8 mouse cellular contexts compared by ENCODE assay signal in genomic region chr4:126226640-126227039, GRCm38 (mm10). TPM values are rescaled to one million over a fixed set of nuclear protein-coding genes. Genes with fewer than 3 reads are reported as not detected.
A peak's percentile ranks its signal among the peaks of the same experiment; 100 is the strongest.
DNase-seq lines count a peak whose midpoint lies in the region; ATAC-seq and TF ChIP-seq lines count a peak whose summit lies in the region.

No protein-coding gene starts in this region.

- H3K36me3 ChIP-seq in embryonic facial prominence, embryonic 13.5 days: peaks cover 20% of the 10 kb centered on the region
- peaks cover 20% of the 10 kb centered on the region for H3K36me3 ChIP-seq in embryonic facial prominence, embryonic 10.5 days (replicated peaks)
- peaks cover 19% of the 10 kb centered on the region for H3K36me3 ChIP-seq in hindbrain, embryonic 13.5 days
- H3K36me3 ChIP-seq in myocyte (ENCODE audit: control insufficient read depth, insufficient read depth): peaks cover 18% of the 10 kb centered on the region

- no peak for TF ChIP-seq CTCF in layer of hippocampus, adult 2 months (conservative IDR thresholded peaks at IDR 0.05)

- WGBS in embryonic facial prominence, embryonic 13.5 days: 52% methylated on average over 12 of the region's 12 CpGs
- WGBS in embryonic facial prominence, embryonic 10.5 days: 55% methylated on average over 12 of the region's 12 CpGs
- 58% methylated on average over 12 of the region's 12 CpGs for WGBS in hindbrain, embryonic 13.5 days

- no peak overlapping the region for H3ac ChIP-seq in myocyte (ENCODE audit: control insufficient read depth, insufficient read length)

- no peaks in the 10 kb centered on the region for H3K9me3 ChIP-seq in embryonic facial prominence, embryonic 13.5 days
- no peaks in the 10 kb centered on the region for H3K9me3 ChIP-seq in embryonic facial prominence, embryonic 10.5 days
- no peaks in the 10 kb centered on the region for H3K9me3 ChIP-seq in hindbrain, embryonic 13.5 days

- peak overlapping the region; percentile 63 for H3K4me2 ChIP-seq in embryonic facial prominence, embryonic 13.5 days
- no peak overlapping the region for H3K4me2 ChIP-seq in hindbrain, embryonic 13.5 days
- peak overlapping the region; percentile 76 for H3K4me2 ChIP-seq in myocyte (ENCODE audit: low read depth)

- no peaks in the 10 kb centered on the region for H3K79me2 ChIP-seq in myocyte (ENCODE audit: control insufficient read depth, insufficient read depth)

- ATAC-seq in embryonic facial prominence, embryonic 13.5 days (ENCODE audit: insufficient number of reproducible peaks, insufficient read depth, low FRiP score, low TSS enrichment, low read depth): no peak
- peak; percentile 19; the same call in 1 of the 2 replicates for ATAC-seq in hindbrain, embryonic 13.5 days (ENCODE audit: low FRiP score)

- H3K27me3 ChIP-seq in embryonic facial prominence, embryonic 13.5 days: no peaks in the 10 kb centered on the region
- no peaks in the 10 kb centered on the region for H3K27me3 ChIP-seq in embryonic facial prominence, embryonic 10.5 days (replicated peaks; ENCODE audit: low read depth, poor library complexity, severe bottlenecking)
- H3K27me3 ChIP-seq in hindbrain, embryonic 13.5 days: no peaks in the 10 kb centered on the region
- no peaks in the 10 kb centered on the region for H3K27me3 ChIP-seq in myocyte (ENCODE audit: control insufficient read depth, insufficient read depth, insufficient read length)

- peaks cover 10% of the 10 kb centered on the region; the same call in 1 of the 2 replicates for H3K4me1 ChIP-seq in embryonic facial prominence, embryonic 13.5 days
- H3K4me1 ChIP-seq in embryonic facial prominence, embryonic 10.5 days: peaks cover 15% of the 10 kb centered on the region
- peaks cover 6% of the 10 kb centered on the region for H3K4me1 ChIP-seq in hindbrain, embryonic 13.5 days (replicated peaks)

- no peak for TF ChIP-seq POLR2A in myocyte (IDR thresholded peaks at IDR 0.05; ENCODE audit: insufficient read length, low read depth)

- no peak overlapping the region for H3K9ac ChIP-seq in embryonic facial prominence, embryonic 13.5 days
- H3K9ac ChIP-seq in hindbrain, embryonic 13.5 days: no peak overlapping the region; the same call in 1 of the 2 replicates

- DNase-seq in embryonic facial prominence, embryonic 10.5 days (ENCODE audit: low spot score): no peak
- no peak for DNase-seq in layer of hippocampus, adult 2 months (ENCODE audit: low spot score in 2 of 2)
- no peak for DNase-seq in layer of hippocampus, adult 9-10 months (ENCODE audit: low spot score)
- DNase-seq in right cerebral cortex, postnatal 10 days (ENCODE audit: low spot score in 2 of 2): no peak
- DNase-seq in thymus, postnatal 14 days: no peak

- no peak overlapping the region for H3K4me3 ChIP-seq in embryonic facial prominence, embryonic 13.5 days
- no peak overlapping the region for H3K4me3 ChIP-seq in embryonic facial prominence, embryonic 10.5 days
- H3K4me3 ChIP-seq in layer of hippocampus, adult 2 months: no peak overlapping the region
- no peak overlapping the region for H3K4me3 ChIP-seq in hindbrain, embryonic 13.5 days
- H3K4me3 ChIP-seq in myocyte: no peak overlapping the region

- no peak overlapping the region for H3K27ac ChIP-seq in embryonic facial prominence, embryonic 13.5 days
- H3K27ac ChIP-seq in embryonic facial prominence, embryonic 10.5 days (replicated peaks): no peak overlapping the region
- H3K27ac ChIP-seq in layer of hippocampus, adult 2 months: peak overlapping the region; percentile 84; the same call in 1 of the 2 replicates
- H3K27ac ChIP-seq in hindbrain, embryonic 13.5 days: no peak overlapping the region

TF ChIP-seq in myocyte, 11 proteins besides CTCF, POLR2A, EP300 and RAD21:
- TF ChIP-seq MAX (IDR thresholded peaks at IDR 0.05; ENCODE audit: low read depth) (no peak), MYOG (IDR thresholded peaks at IDR 0.05; ENCODE audit: control insufficient read depth in 1 of 3, insufficient read depth in 1 of 3, insufficient read length in 2 of 3, low read depth in 2 of 3) (no peak), CEBPB (IDR thresholded peaks at IDR 0.05; ENCODE audit: insufficient read depth, poor library complexity, severe bottlenecking) (no peak), MYOD1 (IDR thresholded peaks at IDR 0.05; ENCODE audit: control insufficient read depth in 1 of 3, insufficient read length in 2 of 3, low read depth in 2 of 3) (no peak), TCF3 (IDR thresholded peaks at IDR 0.05; ENCODE audit: insufficient read length, low read depth) (no peak), E2F4 (IDR thresholded peaks at IDR 0.05; ENCODE audit: insufficient read depth) (no peak), REST (IDR thresholded peaks at IDR 0.05; ENCODE audit: insufficient read depth, insufficient read length) (no peak), SRF (IDR thresholded peaks at IDR 0.05; ENCODE audit: control insufficient read depth, insufficient read length, low read depth) (no peak), TCF12 (IDR thresholded peaks at IDR 0.05; ENCODE audit: insufficient read depth, poor library complexity, severe bottlenecking) (no peak), USF1 (IDR thresholded peaks at IDR 0.05; ENCODE audit: low read depth) (no peak), POLR2AphosphoS2 (IDR thresholded peaks at IDR 0.05; ENCODE audit: insufficient read length, low read depth) (no peak)

RNA-seq across cellular contexts. Expression of gene Thrap3, which starts 24.1 kb away (rescaled TPM):
- polyA plus RNA-seq in embryonic facial prominence, embryonic 13.5 days (2015; fragmentation: Nextera tagmentation; extraction: Ambion mirVana): 248 and 262 TPM in 2 replicates
- polyA plus RNA-seq in embryonic facial prominence, embryonic 10.5 days (2016; fragmentation: Nextera tagmentation; extraction: Ambion mirVana): 262 and 263 TPM in 2 replicates
- 100 to 1,000 TPM; 150 to 166 TPM for total RNA-seq in layer of hippocampus, adult 2 months (2021)
- 163 and 166 TPM in 2 replicates for polyA plus RNA-seq in hindbrain, embryonic 13.5 days (2015; fragmentation: Nextera tagmentation; extraction: Ambion mirVana)
- polyA plus RNA-seq in myocyte (2012; fragmentation: generic; extraction: Trizol): 56.6 TPM

RNA-seq across cellular contexts. Expression of gene Map7d1, which starts 29.5 kb away (rescaled TPM):
- polyA plus RNA-seq in embryonic facial prominence, embryonic 13.5 days (2015; fragmentation: Nextera tagmentation; extraction: Ambion mirVana): 48.8 and 57.0 TPM in 2 replicates
- polyA plus RNA-seq in embryonic facial prominence, embryonic 10.5 days (2016; fragmentation: Nextera tagmentation; extraction: Ambion mirVana): 60.9 and 62.9 TPM in 2 replicates
- 100 to 1,000 TPM; 246 to 249 TPM for total RNA-seq in layer of hippocampus, adult 2 months (2021)
- 79.5 and 81.8 TPM in 2 replicates for polyA plus RNA-seq in hindbrain, embryonic 13.5 days (2015; fragmentation: Nextera tagmentation; extraction: Ambion mirVana)
- 236 TPM for polyA plus RNA-seq in myocyte (2012; fragmentation: generic; extraction: Trizol)

RNA-seq across cellular contexts. Expression of gene Trappc3, which starts 35.5 kb away (rescaled TPM):
- polyA plus RNA-seq in embryonic facial prominence, embryonic 13.5 days (2015; fragmentation: Nextera tagmentation; extraction: Ambion mirVana): 122 and 126 TPM in 2 replicates
- polyA plus RNA-seq in embryonic facial prominence, embryonic 10.5 days (2016; fragmentation: Nextera tagmentation; extraction: Ambion mirVana): 91.8 and 92.3 TPM in 2 replicates
- 10 to 100 TPM; 85.4 to 90.5 TPM for total RNA-seq in layer of hippocampus, adult 2 months (2021)
- polyA plus RNA-seq in hindbrain, embryonic 13.5 days (2015; fragmentation: Nextera tagmentation; extraction: Ambion mirVana): 160 and 168 TPM in 2 replicates
- 84.1 TPM for polyA plus RNA-seq in myocyte (2012; fragmentation: generic; extraction: Trizol)

RNA-seq across cellular contexts. Expression of gene Col8a2, which starts 60.0 kb away (rescaled TPM):
- polyA plus RNA-seq in embryonic facial prominence, embryonic 13.5 days (2015; fragmentation: Nextera tagmentation; extraction: Ambion mirVana): 33.9 and 43.4 TPM in 2 replicates
- 7.3 and 11.2 TPM in 2 replicates for polyA plus RNA-seq in embryonic facial prominence, embryonic 10.5 days (2016; fragmentation: Nextera tagmentation; extraction: Ambion mirVana)
- total RNA-seq in layer of hippocampus, adult 2 months (2021): 1 to 10 TPM; 1.2 to 1.5 TPM
- polyA plus RNA-seq in hindbrain, embryonic 13.5 days (2015; fragmentation: Nextera tagmentation; extraction: Ambion mirVana): 7.6 and 10.1 TPM in 2 replicates
- 0.06 TPM for polyA plus RNA-seq in myocyte (2012; fragmentation: generic; extraction: Trizol)
